Mouse (Mus musculus) olfactory bulb, adult 2 months (tissue): ENCODE results near the gene Fcer1a.

Experiments used
- CTCF ChIP-seq: fragments of 200-500 bp; IDR thresholded peaks from 2 replicates; pipeline ENCODE4 v1.5.1; 2012; ENCODE audit warnings: low read depth, mild to moderate bottlenecking, low read length, moderate library complexity; ENCODE audit not compliant: insufficient read depth
- POLR2A ChIP-seq: fragments of 200-500 bp; IDR thresholded peaks from 2 replicates; pipeline ENCODE4 v1.6.1; 2012; ENCODE audit warnings: mild to moderate bottlenecking, low read depth, low read length, moderate library complexity; ENCODE audit not compliant: insufficient read depth

GRCm38 (mm10) chr1:173249888-173250287 lies 22.9 kb upstream of the Fcer1a start:
- TF ChIP-seq POLR2A (no peak), CTCF (no peak)
